In genomic region chr8:82774482-82774881, GRCm38 (mm10) we compare ENCODE assay signal across 8 mouse cellular contexts. TPM values are rescaled to one million over a fixed set of nuclear protein-coding genes. Genes with fewer than 3 reads are reported as not detected.
DNase-seq lines count a peak whose midpoint lies in the region; ATAC-seq and TF ChIP-seq lines count a peak whose summit lies in the region.

No protein-coding gene starts in this region.

- H3K4me2 ChIP-seq in kidney, embryonic 15.5 days, result peak overlapping the region; percentile 74
- H3K4me2 ChIP-seq in forebrain, postnatal 0 days (ENCODE audit: low read depth), result peak overlapping the region; percentile 83
- H3K4me2 ChIP-seq in liver, embryonic 13.5 days, result peak overlapping the region; percentile 75

- DNase-seq in kidney, postnatal 14 days, result no peak
- peak; percentile 6 for DNase-seq in MEL-GATA-1-ER (ENCODE audit: extremely low read depth, low read depth)
- DNase-seq in forebrain, postnatal 0 days, result no peak
- DNase-seq in liver, embryonic 13.5 days, result no peak
- DNase-seq in telencephalon, adult 2 months (ENCODE audit: low read depth, low spot score), result peak; percentile 72
- DNase-seq in cerebellum, postnatal 36 days, result no peak
- DNase-seq in spleen, postnatal 10 days (ENCODE audit: low spot score in 2 of 2), result no peak

- peak overlapping the region; percentile 86 for H3K27ac ChIP-seq in kidney, embryonic 15.5 days
- peak overlapping the region; percentile 89 for H3K27ac ChIP-seq in forebrain, postnatal 0 days (ENCODE audit: low read depth, low read length)
- no peak overlapping the region for H3K27ac ChIP-seq in liver, embryonic 13.5 days

- peaks cover 18% of the 10 kb centered on the region for H3K4me1 ChIP-seq in kidney, embryonic 15.5 days
- peaks cover 4% of the 10 kb centered on the region; the same call in 1 of the 2 replicates for H3K4me1 ChIP-seq in forebrain, postnatal 0 days (ENCODE audit: insufficient read depth)
- H3K4me1 ChIP-seq in liver, embryonic 13.5 days (replicated peaks), result peaks cover 19% of the 10 kb centered on the region

- no peaks in the 10 kb centered on the region for H3K9me3 ChIP-seq in kidney, embryonic 15.5 days (replicated peaks)
- no peaks in the 10 kb centered on the region for H3K9me3 ChIP-seq in forebrain, postnatal 0 days (ENCODE audit: low read length)
- H3K9me3 ChIP-seq in liver, embryonic 13.5 days (replicated peaks), result no peaks in the 10 kb centered on the region

- no peaks in the 10 kb centered on the region for H3K27me3 ChIP-seq in kidney, embryonic 15.5 days
- H3K27me3 ChIP-seq in forebrain, postnatal 0 days (ENCODE audit: insufficient read depth, low read length), result no peaks in the 10 kb centered on the region
- no peaks in the 10 kb centered on the region for H3K27me3 ChIP-seq in liver, embryonic 13.5 days

- ATAC-seq in kidney, embryonic 15.5 days (replicated peaks; ENCODE audit: low FRiP score), result peak; percentile 71
- ATAC-seq in forebrain, postnatal 0 days, result peak; percentile 62
- 0 out of 2 replicates have a peak, but pooled peaks have one; percentile 3 for ATAC-seq in liver, embryonic 13.5 days (ENCODE audit: low read depth)

- peak overlapping the region; percentile 91; the same call in 1 of the 2 replicates for H3K9ac ChIP-seq in kidney, embryonic 15.5 days
- H3K9ac ChIP-seq in forebrain, postnatal 0 days, result peak overlapping the region; percentile 88
- H3K9ac ChIP-seq in liver, embryonic 13.5 days, result peak overlapping the region; percentile 91

- TF ChIP-seq CTCF in forebrain, postnatal 0 days (IDR thresholded peaks at IDR 0.05; ENCODE audit: low read depth), result no peak

- H3K4me3 ChIP-seq in kidney, embryonic 15.5 days (replicated peaks), result peak overlapping the region; percentile 87
- H3K4me3 ChIP-seq in forebrain, postnatal 0 days (ENCODE audit: low read depth, low read length), result peak overlapping the region; percentile 98
- peak overlapping the region; percentile 91 for H3K4me3 ChIP-seq in liver, embryonic 13.5 days (replicated peaks)

- WGBS in kidney, embryonic 15.5 days, result 15% methylated on average over 6 of the region's 6 CpGs
- 47% methylated on average over 6 of the region's 6 CpGs for WGBS in forebrain, postnatal 0 days
- WGBS in liver, embryonic 13.5 days (ENCODE audit: insufficient replicate concordance), result 48% methylated on average over 6 of the region's 6 CpGs

- H3K36me3 ChIP-seq in kidney, embryonic 15.5 days, result peaks cover 30% of the 10 kb centered on the region
- peaks cover 27% of the 10 kb centered on the region; the same call in 1 of the 2 replicates for H3K36me3 ChIP-seq in forebrain, postnatal 0 days (ENCODE audit: insufficient read depth)
- H3K36me3 ChIP-seq in liver, embryonic 13.5 days, result peaks cover 28% of the 10 kb centered on the region

RNA-seq across cellular contexts. Expression of gene Zfp330, which starts 0.5 kb away (rescaled TPM):
- 71.3 and 75.3 TPM in 2 replicates for polyA plus RNA-seq in kidney, embryonic 15.5 days (2015; fragmentation: Nextera tagmentation; extraction: Ambion mirVana)
- 61.9 and 81.2 TPM in 2 replicates for total RNA-seq in forebrain, postnatal 0 days (2014; rRNA removed)
- polyA plus RNA-seq in forebrain, postnatal 0 days (2015; fragmentation: Nextera tagmentation; extraction: Ambion mirVana), result 72.3 and 73.8 TPM in 2 replicates
- 33.8 and 37.5 TPM in 2 replicates for polyA plus RNA-seq in liver, embryonic 13.5 days (2015; fragmentation: Nextera tagmentation; extraction: Ambion mirVana)

Comparison
In these comparisons a context has a peak if more than half of its experiments do, and no peak if none do; other contexts are left out.
1. ATAC-seq: peak in every context shown above with its lines; median percentile 71 in kidney, embryonic 15.5 days; 62 in forebrain, postnatal 0 days; 3 in liver, embryonic 13.5 days.
2. DNase-seq: peak in MEL-GATA-1-ER (single experiment) and telencephalon, adult 2 months (single experiment); none in kidney, postnatal 14 days (single experiment), forebrain, postnatal 0 days (single experiment), liver, embryonic 13.5 days (single experiment), cerebellum, postnatal 36 days (0 of 2) and spleen, postnatal 10 days (0 of 2).
3. Peak in every context shown above with its lines, with median percentiles within 50 percentile points of each other: H3K4me2 ChIP-seq, H3K4me3 ChIP-seq and H3K9ac ChIP-seq.